Mouse (Mus musculus): ENCODE data around the gene Rarb. TPM values are rescaled to one million over a fixed set of nuclear protein-coding genes. Genes with fewer than 3 reads are reported as not detected.

The Rarb gene
- polyA plus RNA-seq, 1 experiment from 2014 or later: not detected

- Histone ChIP-seq H3K79me2 (ENCODE audit: inconsistent target) (no peaks in the 10 kb centered on the region), H3K36me3 (ENCODE audit: inconsistent target) (no peaks in the 10 kb centered on the region), H3K4me3 (ENCODE audit: inconsistent target) (no peak overlapping the region), H3K27ac (no peak overlapping the region)
- WGBS (ENCODE audit: missing documents): 37% methylated on average over 8 of the region's 8 CpGs
Measured at GRCm38 (mm10) chr14:16548200-16548576, 270.8 kb downstream of the Rarb start.

GRCm38 (mm10) chr14:16547492-16548199 lies 271.3 kb downstream of the Rarb start:
- Histone ChIP-seq H3K27ac (no peak overlapping the region), H3K4me3 (ENCODE audit: inconsistent target) (no peak overlapping the region)
- WGBS (ENCODE audit: missing documents): 92% methylated on average over 6 of the region's 6 CpGs

GRCm38 (mm10) chr14:16544995-16545394 lies 274.0 kb downstream of the Rarb start:
- H3K79me2 ChIP-seq (ENCODE audit: inconsistent target): no peaks in the 10 kb centered on the region
- no peak overlapping the region for H3K27ac ChIP-seq
- no peaks in the 10 kb centered on the region for H3K36me3 ChIP-seq (ENCODE audit: inconsistent target)
- no peak overlapping the region for H3K4me3 ChIP-seq (ENCODE audit: inconsistent target)
- 83% methylated on average over 2 of the region's 2 CpGs for WGBS (ENCODE audit: missing documents)

More at GRCm38 (mm10) chr14:16547492-16548199, 271.3 kb downstream of the Rarb start:
- Histone ChIP-seq H3K79me2 (ENCODE audit: inconsistent target) (no peaks in the 10 kb centered on the region), H3K36me3 (ENCODE audit: inconsistent target) (no peaks in the 10 kb centered on the region)

- 75% methylated on average over 1 of the region's 1 CpGs for WGBS (ENCODE audit: missing documents)
- Histone ChIP-seq H3K79me2 (ENCODE audit: inconsistent target) (no peaks in the 10 kb centered on the region), H3K4me3 (ENCODE audit: inconsistent target) (no peak overlapping the region), H3K36me3 (ENCODE audit: inconsistent target) (no peaks in the 10 kb centered on the region), H3K27ac (no peak overlapping the region)
Measured at GRCm38 (mm10) chr14:16541641-16542040, 277.3 kb downstream of the Rarb start.

GRCm38 (mm10) chr14:16537433-16537832 lies 281.5 kb downstream of the Rarb start:
- Histone ChIP-seq H3K79me2 (ENCODE audit: inconsistent target) (no peaks in the 10 kb centered on the region), H3K27ac (no peak overlapping the region)

GRCm38 (mm10) chr14:16528631-16529030 lies 290.3 kb downstream of the Rarb start:
- 97% methylated on average over 2 of the region's 2 CpGs for WGBS (ENCODE audit: missing documents)
- Histone ChIP-seq H3K79me2 (ENCODE audit: inconsistent target) (no peaks in the 10 kb centered on the region), H3K4me3 (ENCODE audit: inconsistent target) (no peak overlapping the region)

More at GRCm38 (mm10) chr14:16537433-16537832, 281.5 kb downstream of the Rarb start:
- no peak overlapping the region for H3K4me3 ChIP-seq (ENCODE audit: inconsistent target)
- WGBS (ENCODE audit: missing documents): 75% methylated on average over 4 of the region's 4 CpGs
- H3K36me3 ChIP-seq (ENCODE audit: inconsistent target): no peaks in the 10 kb centered on the region

GRCm38 (mm10) chr14:16526120-16526519 lies 292.8 kb downstream of the Rarb start:
- Histone ChIP-seq H3K79me2 (ENCODE audit: inconsistent target) (no peaks in the 10 kb centered on the region), H3K36me3 (ENCODE audit: inconsistent target) (no peaks in the 10 kb centered on the region), H3K27ac (no peak overlapping the region), H3K4me3 (ENCODE audit: inconsistent target) (no peak overlapping the region)
- 93% methylated on average over 3 of the region's 3 CpGs for WGBS (ENCODE audit: missing documents)

More at GRCm38 (mm10) chr14:16528631-16529030, 290.3 kb downstream of the Rarb start:
- Histone ChIP-seq H3K27ac (no peak overlapping the region), H3K36me3 (ENCODE audit: inconsistent target) (no peaks in the 10 kb centered on the region)

GRCm38 (mm10) chr14:16525137-16525924 lies 293.6 kb downstream of the Rarb start:
- 90% methylated on average over 5 of the region's 5 CpGs for WGBS (ENCODE audit: missing documents)
- Histone ChIP-seq H3K27ac (no peak overlapping the region), H3K36me3 (ENCODE audit: inconsistent target) (no peaks in the 10 kb centered on the region), H3K79me2 (ENCODE audit: inconsistent target) (no peaks in the 10 kb centered on the region), H3K4me3 (ENCODE audit: inconsistent target) (no peak overlapping the region)

- WGBS (ENCODE audit: missing documents): 87% methylated on average over 3 of the region's 3 CpGs
- no peaks in the 10 kb centered on the region for H3K79me2 ChIP-seq (ENCODE audit: inconsistent target)
- H3K4me3 ChIP-seq (ENCODE audit: inconsistent target): no peak overlapping the region
- H3K36me3 ChIP-seq (ENCODE audit: inconsistent target): no peaks in the 10 kb centered on the region
- H3K27ac ChIP-seq: no peak overlapping the region
Measured at GRCm38 (mm10) chr14:16522852-16523251, 296.1 kb downstream of the Rarb start.

GRCm38 (mm10) chr14:16519588-16520167 lies 299.3 kb downstream of the Rarb start:
- Histone ChIP-seq H3K36me3 (ENCODE audit: inconsistent target) (no peaks in the 10 kb centered on the region), H3K4me3 (ENCODE audit: inconsistent target) (no peak overlapping the region), H3K27ac (no peak overlapping the region), H3K79me2 (ENCODE audit: inconsistent target) (no peaks in the 10 kb centered on the region)
- WGBS (ENCODE audit: missing documents): 68% methylated on average over 8 of the region's 8 CpGs

GRCm38 (mm10) chr14:16517958-16518357 lies 301.0 kb downstream of the Rarb start:
- H3K4me3 ChIP-seq (ENCODE audit: inconsistent target): no peak overlapping the region
- no peaks in the 10 kb centered on the region for H3K79me2 ChIP-seq (ENCODE audit: inconsistent target)
- no peaks in the 10 kb centered on the region for H3K36me3 ChIP-seq (ENCODE audit: inconsistent target)
- H3K27ac ChIP-seq: no peak overlapping the region

GRCm38 (mm10) chr14:16515731-16516130 lies 303.2 kb downstream of the Rarb start:
- 83% methylated on average over 3 of the region's 3 CpGs for WGBS (ENCODE audit: missing documents)
- Histone ChIP-seq H3K27ac (no peak overlapping the region), H3K36me3 (ENCODE audit: inconsistent target) (no peaks in the 10 kb centered on the region), H3K4me3 (ENCODE audit: inconsistent target) (no peak overlapping the region), H3K79me2 (ENCODE audit: inconsistent target) (no peaks in the 10 kb centered on the region)

GRCm38 (mm10) chr14:16510574-16510973 lies 308.4 kb downstream of the Rarb start:
- Histone ChIP-seq H3K27ac (no peak overlapping the region), H3K36me3 (ENCODE audit: inconsistent target) (no peaks in the 10 kb centered on the region)
- WGBS (ENCODE audit: missing documents): 76% methylated on average over 4 of the region's 4 CpGs

GRCm38 (mm10) chr14:16509825-16510224 lies 309.1 kb downstream of the Rarb start:
- Histone ChIP-seq H3K79me2 (ENCODE audit: inconsistent target) (no peaks in the 10 kb centered on the region), H3K36me3 (ENCODE audit: inconsistent target) (no peaks in the 10 kb centered on the region), H3K4me3 (ENCODE audit: inconsistent target) (no peak overlapping the region), H3K27ac (no peak overlapping the region)
- WGBS (ENCODE audit: missing documents): 70% methylated on average over 4 of the region's 4 CpGs

More at GRCm38 (mm10) chr14:16510574-16510973, 308.4 kb downstream of the Rarb start:
- H3K4me3 ChIP-seq (ENCODE audit: inconsistent target): no peak overlapping the region
- H3K79me2 ChIP-seq (ENCODE audit: inconsistent target): no peaks in the 10 kb centered on the region

- Histone ChIP-seq H3K79me2 (ENCODE audit: inconsistent target) (no peaks in the 10 kb centered on the region), H3K27ac (no peak overlapping the region), H3K36me3 (ENCODE audit: inconsistent target) (no peaks in the 10 kb centered on the region), H3K4me3 (ENCODE audit: inconsistent target) (no peak overlapping the region)
- 93% methylated on average over 7 of the region's 7 CpGs for WGBS (ENCODE audit: missing documents)
Measured at GRCm38 (mm10) chr14:16508760-16509159, 310.2 kb downstream of the Rarb start.
